Mouse (Mus musculus): ENCODE results near the gene Snapc1.

The Snapc1 gene

DNA sequence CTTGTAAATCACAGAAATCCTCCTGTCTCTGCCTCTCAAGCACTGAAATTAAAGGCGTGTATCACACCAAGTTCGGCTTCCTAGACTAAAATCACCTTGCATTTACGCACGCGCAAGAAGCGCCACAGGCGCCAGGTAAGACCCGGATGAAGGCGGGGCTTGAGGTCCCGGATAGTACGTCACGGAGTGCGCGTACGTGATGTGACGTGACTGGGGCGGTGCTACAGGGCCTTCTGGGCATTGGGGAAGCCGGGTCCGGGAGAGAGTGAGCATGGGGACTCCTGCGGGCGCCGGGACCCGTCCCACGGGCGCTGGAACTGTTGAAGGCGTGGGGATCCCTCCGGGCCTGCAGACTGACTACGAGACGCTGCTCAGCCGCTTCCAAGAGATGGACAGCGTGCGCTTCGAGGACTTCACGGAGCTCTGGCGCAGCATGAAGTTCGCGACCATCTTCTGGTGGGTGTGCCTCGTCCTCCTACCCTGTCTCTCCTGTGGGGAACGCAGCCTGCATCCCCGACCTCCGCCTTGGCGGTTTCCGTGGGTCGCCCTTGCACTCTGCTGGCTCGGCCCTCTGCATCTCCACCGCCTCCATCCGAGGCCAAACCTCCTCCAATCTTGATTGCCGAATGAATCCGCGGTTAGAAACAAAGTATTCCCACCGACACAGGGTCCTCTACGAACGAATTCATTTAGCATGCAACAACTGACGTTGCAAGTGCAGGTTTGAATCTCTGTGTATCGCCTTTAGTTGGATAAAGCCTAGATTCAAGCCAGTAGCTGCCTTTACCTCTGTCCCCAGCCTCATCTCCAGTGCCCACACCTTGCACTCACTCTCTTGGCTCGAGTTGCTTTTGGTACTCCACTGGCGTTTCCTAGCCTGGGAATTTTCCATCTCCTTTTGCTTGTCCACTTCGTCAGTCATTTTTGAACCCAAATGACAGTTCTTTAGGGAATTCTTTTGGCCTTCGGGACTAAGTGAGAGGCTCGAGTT lies at the start of gene Snapc1:
Gene Snapc1 (plus strand): TSS at position 191 of the 991 bp plus-strand sequence.
- peak; percentile 98 for DNase-seq

DNA sequence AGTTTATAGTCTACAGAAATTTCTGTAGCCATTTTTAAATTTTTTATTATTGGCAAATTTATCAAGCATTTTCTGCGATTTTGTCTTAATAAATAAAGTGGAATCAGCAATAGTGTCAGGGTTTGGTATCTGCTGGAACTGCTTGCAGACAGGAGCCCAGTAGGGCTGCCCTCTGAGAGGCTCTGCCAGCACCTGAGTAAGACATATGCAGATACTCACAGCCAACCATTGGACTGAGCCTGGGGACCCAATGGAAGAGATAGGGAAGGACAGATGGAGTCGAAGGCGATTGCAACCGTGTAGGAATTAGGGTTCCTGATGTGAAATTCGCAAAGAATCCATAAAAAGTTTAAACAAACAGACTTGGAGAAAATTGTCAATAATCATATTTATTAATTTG lies 45.8 kb upstream of the Snapc1 start:
- no peak for DNase-seq

DNA sequence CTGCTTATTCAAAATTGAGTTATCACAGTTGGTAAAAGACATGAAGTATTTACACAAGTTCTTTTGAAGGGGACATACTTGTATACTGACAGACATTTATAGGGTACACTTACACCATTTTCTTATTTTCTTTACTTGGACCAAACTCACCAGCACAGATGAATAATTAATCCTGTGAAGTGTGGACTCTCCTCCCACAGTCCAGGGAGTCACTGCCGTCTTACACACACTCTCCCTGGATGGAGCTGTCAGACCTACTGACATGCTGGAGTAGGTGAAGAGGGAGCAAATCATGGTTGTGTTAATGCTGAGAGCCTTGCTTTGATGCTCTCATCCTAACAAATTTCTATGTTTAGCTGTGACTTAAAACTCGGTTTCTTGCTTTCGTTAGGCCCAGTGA lies 34.0 kb upstream of the Snapc1 start:
- peak; percentile 13 for DNase-seq

DNA sequence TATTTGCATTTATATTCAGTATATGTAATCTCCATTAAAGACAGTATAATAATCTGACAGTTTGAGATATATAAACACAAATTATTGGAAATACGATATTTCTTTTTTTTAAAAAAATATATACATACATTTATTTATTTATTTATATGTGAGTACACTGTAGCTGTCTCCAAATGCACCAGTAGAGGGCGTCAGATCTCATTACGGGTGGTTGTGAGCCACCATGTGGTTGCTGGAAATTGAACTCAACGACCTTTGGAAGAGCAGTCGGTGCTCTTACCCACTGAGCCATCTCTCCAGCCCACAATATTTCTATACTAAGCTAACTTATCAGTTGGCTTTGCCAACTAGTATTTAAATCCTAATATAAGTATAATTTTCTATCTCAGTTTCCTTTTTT lies 33.0 kb upstream of the Snapc1 start:
- DNase-seq = peak; percentile 11

DNA sequence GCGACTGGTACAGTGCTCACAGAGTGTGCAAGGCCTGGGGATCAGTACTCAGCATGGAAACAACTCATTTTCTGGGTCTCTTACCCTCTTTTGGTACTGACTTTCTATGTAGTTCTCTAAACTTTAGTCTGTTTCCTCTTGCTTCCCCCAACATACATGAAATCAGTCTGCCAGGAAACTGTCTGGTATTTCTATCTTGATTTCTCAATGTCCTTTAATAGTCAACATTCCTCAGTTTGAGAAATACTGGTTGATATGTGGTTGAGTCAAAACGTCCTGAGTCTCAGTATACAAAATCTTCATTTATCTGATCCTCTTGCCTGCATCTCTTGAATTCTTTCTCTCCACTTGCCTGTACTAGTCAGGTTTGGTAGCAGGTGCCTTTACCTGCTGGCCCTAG lies 29.8 kb upstream of the Snapc1 start:
- no peak for DNase-seq

DNA sequence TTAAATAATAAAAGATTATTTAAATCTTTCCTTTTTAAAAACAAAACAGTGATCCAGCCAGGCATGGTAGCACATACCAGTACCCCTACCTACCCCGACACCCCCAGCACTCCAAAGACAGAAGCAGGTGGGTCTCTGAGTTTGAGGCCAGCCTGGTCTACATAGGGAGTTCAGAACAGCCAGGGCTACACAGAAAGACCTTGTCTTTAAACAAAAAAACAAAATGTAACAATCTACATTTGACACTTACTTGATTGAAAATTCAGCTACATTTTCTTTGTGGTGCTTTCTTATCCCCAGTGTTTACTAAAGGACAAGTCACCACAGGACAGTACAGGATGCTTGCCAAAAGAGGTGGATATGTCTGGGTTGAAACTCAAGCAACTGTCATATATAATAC lies 26.9 kb upstream of the Snapc1 start, which contains the start of gene Gm49321:
Gene Gm49321 (plus strand): TSS at position 301 of the 400 bp plus-strand sequence.
- DNase-seq = no peak

DNA sequence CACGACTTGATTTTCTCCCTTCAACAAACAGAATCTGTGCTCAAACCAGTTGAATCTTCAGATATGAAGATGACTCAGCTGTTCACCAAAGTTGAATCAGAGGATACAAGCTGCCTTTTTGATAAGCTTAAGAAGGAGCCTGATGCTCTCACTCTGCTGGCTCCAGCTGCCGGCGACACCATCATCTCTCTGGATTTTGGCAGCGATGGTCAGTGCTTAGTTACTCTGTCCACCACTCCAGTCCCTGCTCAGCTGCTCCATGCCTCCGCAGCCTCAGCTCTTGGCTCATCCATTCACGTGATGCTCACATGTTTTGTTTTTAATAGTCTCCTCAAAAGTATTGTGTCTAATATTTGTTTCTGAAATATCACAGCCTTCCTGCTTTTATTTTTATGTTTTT lies 24.7 kb upstream of the Snapc1 start:
- DNase-seq = no peak

DNA sequence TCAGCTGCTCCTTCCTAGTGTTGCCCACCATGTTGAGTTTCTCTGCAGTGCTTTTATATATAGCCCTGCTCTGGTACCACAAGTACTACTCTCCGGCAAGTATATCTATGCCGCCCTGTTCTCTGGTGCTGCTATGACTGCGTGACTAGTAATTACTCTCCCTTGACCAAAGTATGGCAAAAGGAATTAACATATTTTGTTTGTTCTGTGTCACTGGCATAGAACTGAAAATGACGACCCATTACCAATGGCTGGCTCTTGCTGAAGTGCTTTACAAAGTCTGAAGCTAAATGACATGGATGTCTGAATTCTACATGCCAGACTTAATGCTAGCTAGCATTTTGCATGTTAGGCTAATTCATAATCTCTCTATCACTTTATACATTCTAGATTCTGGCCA lies 15.9 kb upstream of the Snapc1 start:
- DNase-seq = no peak

DNA sequence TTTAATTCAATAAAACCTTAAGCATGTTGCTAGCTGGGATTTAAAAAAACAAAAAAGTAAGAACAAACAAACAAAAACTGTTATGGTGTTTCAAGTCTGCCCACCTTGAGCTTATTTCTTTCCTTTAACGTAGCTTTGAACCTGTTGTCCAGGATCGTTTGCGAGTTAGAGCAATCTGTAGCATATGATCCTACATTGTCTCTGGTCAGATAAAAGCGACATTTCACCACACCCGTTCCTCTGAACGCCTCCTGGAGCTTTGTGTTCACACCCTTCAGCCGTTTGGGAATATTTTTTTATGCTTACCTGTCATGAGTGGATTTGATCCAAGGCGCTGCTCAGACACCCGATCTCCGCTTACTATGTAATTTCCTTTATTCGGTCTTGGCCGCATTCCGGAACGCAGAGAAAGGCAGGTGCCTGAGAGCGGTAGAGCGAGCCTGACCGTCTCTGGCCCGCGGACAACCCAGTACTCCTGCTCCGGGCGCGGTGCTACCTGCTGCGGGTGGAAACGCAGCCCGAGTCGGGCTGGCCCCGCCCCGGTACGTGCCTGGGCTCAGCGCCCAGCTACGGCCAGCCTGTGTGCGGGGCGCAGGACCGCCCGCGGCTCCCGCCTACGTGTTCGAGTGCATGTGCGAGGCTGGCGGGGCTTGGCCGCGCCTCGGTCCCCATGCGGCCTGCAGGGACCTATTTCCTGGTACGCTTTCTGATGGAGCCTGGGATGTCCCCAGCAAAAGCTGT lies 14.8 kb upstream of the Snapc1 start:
- peak; percentile 70 for DNase-seq

DNA sequence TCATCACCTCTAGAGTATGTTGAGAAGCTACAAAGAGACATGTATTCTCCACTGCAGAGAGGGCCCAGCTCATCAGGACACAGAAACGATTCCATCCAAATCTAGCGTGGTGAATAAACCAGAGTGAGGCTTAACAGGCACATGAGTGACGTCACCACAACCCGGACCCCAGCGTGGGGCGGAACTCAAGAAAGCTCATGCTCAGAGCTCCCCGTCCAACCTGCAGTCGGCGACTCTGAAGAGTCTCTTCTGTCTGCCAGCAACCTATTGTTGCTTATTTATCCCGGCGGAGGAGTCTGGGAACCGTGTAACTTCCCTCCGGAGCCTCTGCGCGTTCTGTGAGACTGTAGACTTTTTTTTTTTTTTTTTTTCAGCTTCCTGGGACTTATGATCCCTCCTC lies 11.4 kb upstream of the Snapc1 start:
- peak; percentile 20 for DNase-seq

DNA sequence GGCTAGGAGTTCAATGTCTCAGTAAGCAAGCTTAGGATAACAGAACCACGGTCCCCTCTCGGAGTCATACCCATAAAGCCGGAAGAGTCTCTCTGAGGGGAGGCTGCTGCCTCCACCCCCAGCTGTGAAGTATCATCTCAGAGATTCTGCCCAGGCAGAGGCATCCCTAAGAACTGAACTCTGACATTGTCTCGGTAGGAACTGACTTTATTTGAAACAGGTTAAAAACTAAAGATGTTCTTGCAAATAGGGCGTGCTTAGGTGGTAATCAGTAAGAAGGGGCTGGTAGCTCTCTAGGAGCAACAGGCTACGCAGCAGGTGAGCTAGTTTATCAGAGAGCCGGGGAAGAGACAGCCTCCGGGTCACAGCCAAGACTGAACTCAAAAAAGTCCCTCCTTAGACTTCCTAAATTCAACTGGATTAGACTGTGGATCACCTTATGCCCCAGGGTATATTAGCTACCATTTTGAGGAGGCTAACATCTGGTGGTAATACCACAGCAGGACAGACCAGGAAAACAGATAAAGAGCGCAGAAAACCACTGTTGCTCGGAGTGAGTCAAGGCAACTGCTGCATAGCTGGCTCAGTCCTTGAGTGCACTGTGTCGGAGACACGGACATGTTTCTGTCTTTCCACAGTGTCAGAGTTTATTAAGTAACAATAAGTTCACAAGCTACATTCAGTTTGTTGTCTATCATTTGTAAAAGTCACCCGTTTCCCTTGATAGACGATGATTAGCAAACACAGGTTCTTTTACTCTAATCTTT lies 10.7 kb upstream of the Snapc1 start:
- DNase-seq = no peak

DNA sequence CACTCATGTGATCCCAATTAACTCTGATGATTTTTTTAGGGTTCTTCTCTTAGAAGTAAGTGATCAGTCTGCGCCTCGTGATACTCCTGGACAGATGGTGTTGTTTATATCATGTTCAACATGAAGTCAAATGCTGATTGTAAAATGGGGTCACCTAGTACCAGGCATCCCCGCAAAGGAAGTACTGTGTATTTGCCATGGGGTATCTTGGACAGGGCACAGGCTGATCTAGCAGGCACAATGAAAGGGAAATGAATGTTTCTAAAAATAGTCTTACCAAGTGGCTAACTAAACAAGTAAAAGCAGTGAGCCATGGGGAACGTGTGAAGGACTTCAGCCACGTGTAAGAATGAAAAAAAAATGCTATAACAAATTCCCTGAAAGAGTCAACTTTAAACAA lies 9.5 kb upstream of the Snapc1 start:
- DNase-seq = peak; percentile 6

DNA sequence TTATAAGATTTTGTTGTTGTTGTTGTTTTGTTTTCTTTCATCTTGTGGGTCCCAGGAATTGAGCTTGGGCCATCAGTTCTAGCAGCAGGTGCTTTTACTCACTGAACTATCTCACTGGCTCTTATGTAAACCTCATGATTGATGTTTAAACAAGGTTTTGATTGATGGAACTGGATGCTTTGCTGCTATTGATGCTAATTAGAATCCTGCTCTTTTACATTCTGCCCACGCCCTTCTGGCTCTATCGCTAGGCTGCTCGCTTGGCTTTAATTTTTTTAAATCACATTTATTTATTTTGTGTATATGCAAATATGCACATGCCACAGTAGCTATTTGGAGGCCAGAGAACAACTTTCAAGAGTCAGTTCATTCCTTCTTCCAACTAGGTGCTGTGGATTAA lies 6.6 kb upstream of the Snapc1 start:
- DNase-seq = no peak

DNA sequence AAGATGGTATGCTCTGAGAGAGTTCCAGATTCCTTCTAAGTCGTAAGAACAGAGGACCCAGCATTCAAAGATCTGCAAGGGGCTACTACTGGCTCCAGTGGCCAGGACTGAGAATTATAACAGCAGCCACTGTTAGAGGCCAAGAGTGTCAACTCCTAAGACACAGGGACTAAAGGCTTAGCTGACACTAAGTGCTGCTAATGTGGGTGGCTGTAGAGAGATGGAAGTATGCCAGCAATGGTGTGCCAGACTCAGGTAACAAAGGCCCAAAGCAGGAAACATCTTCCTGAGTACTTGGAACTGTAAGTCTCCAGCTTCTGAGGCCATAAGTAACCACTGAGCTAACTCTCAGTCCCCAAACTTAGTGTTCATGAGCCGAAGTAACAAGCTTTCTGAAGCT lies 5.5 kb upstream of the Snapc1 start:
- no peak for DNase-seq

DNA sequence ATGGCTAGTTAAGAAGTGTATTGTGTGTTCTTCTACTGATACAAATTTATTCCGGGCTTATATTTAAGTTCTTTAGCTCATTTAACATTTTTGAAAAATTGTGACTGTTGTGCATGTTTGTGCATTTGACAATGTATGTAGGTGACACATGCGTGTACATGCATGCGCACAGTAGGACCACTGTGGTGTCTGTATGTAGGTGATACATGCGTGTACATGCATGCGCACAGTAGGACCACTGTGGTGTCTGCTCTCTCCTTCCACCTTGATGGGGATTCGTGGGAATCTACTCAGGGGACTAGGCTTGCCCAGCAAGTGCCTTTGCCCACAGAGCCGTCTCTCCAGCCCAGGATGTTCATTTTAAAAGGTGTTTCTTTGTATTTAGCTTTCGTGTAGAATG lies 4.9 kb downstream of the Snapc1 start:
- no peak for DNase-seq

DNA sequence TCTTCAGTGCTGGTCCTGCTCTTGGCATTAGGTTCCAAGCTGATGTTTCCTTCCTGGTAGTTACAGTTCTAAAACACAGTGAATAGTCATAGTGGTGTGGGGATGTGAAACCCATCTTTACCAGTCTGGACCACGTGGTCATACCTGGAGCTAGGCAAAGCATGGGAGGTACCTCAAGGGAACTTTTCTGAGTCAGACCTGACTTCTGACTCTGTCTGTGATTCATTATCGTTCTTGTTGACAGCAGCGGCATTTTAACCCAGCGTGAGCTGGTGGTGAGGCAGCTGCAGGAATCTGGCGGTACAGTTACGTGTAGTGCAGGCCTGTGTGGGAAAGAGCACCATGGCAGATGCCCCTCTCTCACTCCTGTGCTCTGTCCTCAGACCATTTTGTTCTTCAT lies 10.3 kb downstream of the Snapc1 start:
- DNase-seq = no peak

DNA sequence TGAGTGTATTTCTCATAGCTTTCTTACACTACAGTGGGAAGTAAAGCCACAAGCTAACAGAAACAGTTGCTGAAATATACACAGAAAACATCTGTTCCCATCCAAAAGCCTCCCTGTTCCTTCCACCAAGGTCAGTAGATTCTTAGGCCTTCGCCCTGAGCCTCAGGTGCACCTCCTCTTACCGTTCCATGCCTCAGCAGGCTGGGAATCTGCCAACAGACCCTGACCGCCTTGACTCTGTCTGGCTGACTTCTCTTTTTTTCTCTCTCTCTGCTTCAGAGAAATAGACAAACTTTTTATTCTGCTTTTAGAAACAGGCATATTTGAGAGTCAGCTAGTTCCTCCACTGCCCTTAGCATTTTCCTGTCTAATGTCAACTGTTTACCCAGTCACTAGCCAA lies 13.9 kb downstream of the Snapc1 start:
- peak; percentile 68 for DNase-seq

DNA sequence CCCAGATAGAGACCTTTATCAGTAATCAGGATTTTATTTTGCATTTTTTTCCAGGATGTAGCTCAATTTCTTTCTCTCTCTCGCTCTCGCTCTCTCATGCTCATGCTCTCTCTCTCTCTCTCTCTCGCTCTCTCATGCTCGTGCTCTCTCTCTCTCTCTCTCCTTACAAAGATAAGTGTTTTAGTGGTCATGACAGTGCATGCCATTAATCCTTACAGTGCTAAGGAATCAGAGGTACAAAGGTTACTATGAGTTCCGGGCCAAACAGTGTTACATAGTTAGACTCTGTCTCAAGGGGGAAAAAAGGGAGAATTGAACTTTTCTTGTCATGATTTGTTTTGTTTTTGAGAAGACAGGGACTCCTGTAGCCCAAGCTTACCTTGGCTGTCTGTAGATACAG lies 15.4 kb downstream of the Snapc1 start:
- DNase-seq = no peak

DNA sequence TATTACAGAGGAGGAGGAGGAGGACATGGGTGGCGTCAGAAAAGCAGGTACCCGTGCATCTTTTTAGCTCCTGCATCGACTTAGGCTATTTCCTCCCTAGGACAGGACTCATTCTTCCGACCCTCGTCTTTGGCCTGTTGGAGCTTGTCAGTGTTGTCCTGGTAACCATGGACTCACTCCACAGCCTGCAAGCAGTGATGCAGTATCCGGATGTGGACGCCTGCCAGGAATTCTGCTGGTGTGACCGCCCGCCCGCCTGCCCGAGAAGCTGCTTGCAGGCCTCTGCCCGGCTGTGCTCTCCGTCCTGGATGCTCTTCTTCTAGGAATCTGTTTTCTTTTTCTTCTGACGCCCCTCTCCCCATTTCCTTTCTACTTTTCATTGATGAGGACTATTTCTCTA lies 18.3 kb downstream of the Snapc1 start:
- peak; percentile 74 for DNase-seq

DNA sequence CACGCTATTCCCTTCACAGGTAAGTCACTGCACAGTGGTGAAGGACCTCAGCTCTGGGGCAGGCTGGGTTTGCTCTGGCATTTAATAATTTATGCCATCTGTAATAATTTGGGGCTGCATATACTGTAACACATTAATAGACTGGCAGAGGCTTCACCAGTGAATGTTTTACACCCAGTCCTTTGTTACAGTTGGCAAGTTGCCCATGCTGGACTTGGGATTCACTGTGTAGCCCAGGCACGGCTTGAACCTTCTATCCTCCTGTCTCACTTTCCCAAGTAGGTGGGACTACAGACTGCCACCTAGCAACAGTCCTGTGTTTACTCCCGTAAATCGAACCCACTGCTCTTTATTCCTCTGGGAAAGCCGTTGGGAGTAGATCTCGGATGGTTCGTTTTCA lies 22.0 kb downstream of the Snapc1 start:
- DNase-seq = peak; percentile 33

DNA sequence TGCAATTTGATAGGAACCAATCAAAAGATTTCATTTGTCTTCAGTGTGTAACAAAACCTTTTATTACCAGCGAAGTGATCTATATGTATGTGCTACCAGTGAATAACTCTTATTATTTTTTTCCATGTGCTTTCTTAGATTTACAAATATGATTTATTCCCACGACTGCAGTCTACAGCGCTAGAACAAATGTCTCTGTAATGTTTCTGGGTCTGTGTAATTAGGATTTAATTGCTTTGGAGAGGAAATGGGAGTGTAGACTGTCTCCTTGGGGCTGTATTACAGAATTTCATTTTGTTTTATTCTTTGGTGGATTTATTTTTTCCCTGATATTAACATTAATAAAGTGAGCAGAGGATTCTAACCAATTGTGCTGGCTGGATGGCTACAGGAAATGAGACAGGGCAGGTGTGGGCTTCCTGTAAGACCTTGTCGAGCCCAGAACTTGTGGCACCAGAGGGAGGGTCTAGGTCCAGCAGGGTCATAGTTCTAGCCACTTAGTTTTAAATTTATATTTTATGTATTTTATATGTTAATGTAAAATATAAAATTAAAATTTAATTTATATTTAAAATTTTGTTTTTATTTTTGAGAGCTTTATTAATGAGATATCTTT lies 24.2 kb downstream of the Snapc1 start:
- DNase-seq = no peak

DNA sequence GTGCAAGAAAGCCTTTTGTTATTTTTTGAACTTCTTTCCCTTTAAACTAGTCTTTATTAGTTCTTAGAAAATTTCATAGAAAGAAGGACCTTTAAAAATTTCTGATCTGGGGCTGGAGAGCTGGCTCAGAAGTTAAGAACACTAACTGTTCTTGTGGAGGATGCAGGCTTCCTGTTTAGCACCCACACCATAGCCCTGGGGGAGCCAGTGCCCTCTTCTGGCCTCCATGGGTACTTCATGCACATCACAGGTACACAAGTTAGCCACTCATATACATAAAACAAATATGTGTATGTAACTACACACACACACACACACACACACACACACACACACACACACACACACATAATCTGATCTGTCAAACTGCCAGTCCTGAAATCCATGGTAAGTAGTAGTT lies 25.3 kb downstream of the Snapc1 start:
- peak; percentile 67 for DNase-seq

DNA sequence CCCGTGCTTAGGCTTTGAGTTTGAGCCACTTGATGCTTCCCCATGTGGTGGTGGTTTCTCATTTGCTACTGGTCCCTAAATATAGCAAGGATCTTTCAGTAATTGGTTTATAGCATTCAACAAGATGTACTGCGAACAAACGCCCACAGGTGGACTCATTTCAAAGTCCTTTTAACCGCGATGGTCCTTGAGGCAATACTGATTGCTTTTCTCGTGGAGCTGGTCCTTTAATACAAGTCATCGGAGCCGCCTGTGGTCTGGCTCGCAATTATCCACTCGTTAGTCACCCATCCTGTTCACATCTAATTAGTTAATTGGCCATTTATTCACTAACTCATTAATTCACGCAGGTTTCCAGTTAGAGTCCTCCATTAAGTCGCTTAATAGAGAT lies 32.6 kb downstream of the Snapc1 start:
- DNase-seq = no peak
